Mouse (Mus musculus): ENCODE measurements at regions not wholly inside any gene's neighbourhood (a gene's known extent, or its start where the extent isn't known, plus 50 kb on each side); places are given as distances from the start of the nearest gene placed in this dataset.

- H3K9ac ChIP-seq (ENCODE audit: low read depth, low read length) = no peak overlapping the region
- ATAC-seq (ENCODE audit: low read depth) (no peak), DNase-seq (ENCODE audit: low spot score) (no peak)
- 0 out of 2 replicates have a peak, but pooled peaks cover 11% of the 10 kb centered on the region for H3K4me1 ChIP-seq (ENCODE audit: control insufficient read depth, insufficient read depth, low read length)
- no peak overlapping the region for H3K4me2 ChIP-seq (ENCODE audit: low read depth, low read length)
- WGBS = 36% methylated on average over 2 of the region's 2 CpGs
- no peak overlapping the region for H3K4me3 ChIP-seq (ENCODE audit: low read depth, low read length)
- no peaks in the 10 kb centered on the region for H3K9me3 ChIP-seq (ENCODE audit: control insufficient read depth, low read length)
- H3K36me3 ChIP-seq (ENCODE audit: control insufficient read depth, insufficient read depth, low read length) = no peaks in the 10 kb centered on the region
- H3K27ac ChIP-seq (replicated peaks; ENCODE audit: low read depth, low read length) = no peak overlapping the region
- no peaks in the 10 kb centered on the region for H3K27me3 ChIP-seq (replicated peaks; ENCODE audit: control insufficient read depth, insufficient read depth, low read length)
Measured at GRCm38 (mm10) chr4:87657855-87658254, 375.3 kb downstream of the Mllt3 start.

GRCm38 (mm10) chr4:87653440-87654165 lies 379.6 kb downstream of the Mllt3 start:
- Histone ChIP-seq H3K4me1 (ENCODE audit: control insufficient read depth, insufficient read depth, low read length) (0 out of 2 replicates have a peak, but pooled peaks cover 8% of the 10 kb centered on the region), H3K27me3 (replicated peaks; ENCODE audit: control insufficient read depth, insufficient read depth, low read length) (no peaks in the 10 kb centered on the region), H3K27ac (replicated peaks; ENCODE audit: low read depth, low read length) (no peak overlapping the region), H3K9me3 (ENCODE audit: control insufficient read depth, low read length) (no peaks in the 10 kb centered on the region), H3K36me3 (ENCODE audit: control insufficient read depth, insufficient read depth, low read length) (no peaks in the 10 kb centered on the region), H3K4me2 (ENCODE audit: low read depth, low read length) (no peak overlapping the region), H3K4me3 (ENCODE audit: low read depth, low read length) (no peak overlapping the region), H3K9ac (ENCODE audit: low read depth, low read length) (no peak overlapping the region)
- DNase-seq (ENCODE audit: low spot score) = no peak
- WGBS = 68% methylated on average over 5 of the region's 5 CpGs
- ATAC-seq (ENCODE audit: low read depth) = no peak

- H3K36me3 ChIP-seq (ENCODE audit: control insufficient read depth, insufficient read depth, low read length) = no peaks in the 10 kb centered on the region
- ATAC-seq (ENCODE audit: low read depth) (no peak), DNase-seq (ENCODE audit: low spot score) (no peak)
- H3K9ac ChIP-seq (ENCODE audit: low read depth, low read length) = no peak overlapping the region
- no peaks in the 10 kb centered on the region for H3K27me3 ChIP-seq (replicated peaks; ENCODE audit: control insufficient read depth, insufficient read depth, low read length)
- WGBS = 79% methylated on average over 8 of the region's 8 CpGs
- H3K9me3 ChIP-seq (ENCODE audit: control insufficient read depth, low read length) = no peaks in the 10 kb centered on the region
- no peak overlapping the region for H3K4me2 ChIP-seq (ENCODE audit: low read depth, low read length)
- no peak overlapping the region for H3K4me3 ChIP-seq (ENCODE audit: low read depth, low read length)
- peaks cover 7% of the 10 kb centered on the region for H3K4me1 ChIP-seq (ENCODE audit: control insufficient read depth, insufficient read depth, low read length)
- no peak overlapping the region for H3K27ac ChIP-seq (replicated peaks; ENCODE audit: low read depth, low read length)
Measured at GRCm38 (mm10) chr4:87652314-87652934, 380.7 kb downstream of the Mllt3 start.

DNA sequence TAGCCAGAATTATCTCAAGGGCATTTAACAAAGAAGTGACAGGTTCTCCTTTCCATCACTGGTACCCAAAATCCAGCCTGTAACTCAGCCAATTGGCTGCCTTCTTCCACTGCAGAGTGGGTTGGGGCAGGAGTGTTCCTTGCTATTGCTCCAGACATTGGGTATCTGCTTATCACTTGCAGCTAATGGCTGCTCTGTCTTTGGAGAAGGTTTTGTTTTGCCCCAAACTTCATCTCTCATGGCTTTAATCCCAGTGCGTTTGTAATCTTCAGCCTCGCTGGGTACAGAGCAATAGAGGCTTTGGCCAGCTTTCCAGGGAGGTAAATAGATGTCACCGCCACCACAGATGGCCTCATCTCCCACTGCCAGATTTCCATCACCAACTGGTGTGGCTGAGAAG lies 381.9 kb downstream of the Mllt3 start:
- H3K36me3 ChIP-seq (ENCODE audit: control insufficient read depth, insufficient read depth, low read length) = no peaks in the 10 kb centered on the region
- no peak overlapping the region for H3K4me2 ChIP-seq (ENCODE audit: low read depth, low read length)
- H3K27ac ChIP-seq (replicated peaks; ENCODE audit: low read depth, low read length) = no peak overlapping the region
- 69% methylated on average over 3 of the region's 3 CpGs for WGBS
- H3K9me3 ChIP-seq (ENCODE audit: control insufficient read depth, low read length) = no peaks in the 10 kb centered on the region
- H3K27me3 ChIP-seq (replicated peaks; ENCODE audit: control insufficient read depth, insufficient read depth, low read length) = no peaks in the 10 kb centered on the region
- H3K4me1 ChIP-seq (ENCODE audit: control insufficient read depth, insufficient read depth, low read length) = peaks cover 7% of the 10 kb centered on the region
- no peak overlapping the region for H3K4me3 ChIP-seq (ENCODE audit: low read depth, low read length)
- H3K9ac ChIP-seq (ENCODE audit: low read depth, low read length) = no peak overlapping the region
- ATAC-seq (ENCODE audit: low read depth) (no peak), DNase-seq (ENCODE audit: low spot score) (no peak)

GRCm38 (mm10) chr4:87650837-87651236 lies 382.3 kb downstream of the Mllt3 start:
- peak; percentile 51 for DNase-seq (ENCODE audit: low spot score)

DNA sequence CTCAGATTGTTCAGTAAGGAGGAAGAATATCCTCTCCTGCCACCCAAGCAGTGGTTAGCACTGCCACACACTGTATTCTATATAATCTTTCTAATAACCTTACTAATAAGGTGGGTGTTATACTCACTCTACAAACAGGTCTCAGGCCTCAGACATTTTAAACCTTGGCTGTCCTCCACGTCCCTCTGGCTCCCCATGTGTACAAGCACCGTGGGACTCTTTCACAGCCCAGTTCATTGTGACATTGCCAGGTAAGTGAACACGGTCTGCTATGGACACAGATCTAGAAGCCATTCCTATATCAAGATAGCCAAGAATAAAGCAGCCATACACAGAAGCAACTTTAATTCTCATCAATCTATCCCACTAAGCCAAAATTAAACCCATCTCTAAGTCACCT lies 382.8 kb downstream of the Mllt3 start:
- Histone ChIP-seq H3K36me3 (ENCODE audit: control insufficient read depth, insufficient read depth, low read length) (no peaks in the 10 kb centered on the region), H3K27me3 (replicated peaks; ENCODE audit: control insufficient read depth, insufficient read depth, low read length) (no peaks in the 10 kb centered on the region), H3K9ac (ENCODE audit: low read depth, low read length) (no peak overlapping the region), H3K9me3 (ENCODE audit: control insufficient read depth, low read length) (no peaks in the 10 kb centered on the region), H3K4me3 (ENCODE audit: low read depth, low read length) (no peak overlapping the region), H3K4me2 (ENCODE audit: low read depth, low read length) (no peak overlapping the region), H3K4me1 (ENCODE audit: control insufficient read depth, insufficient read depth, low read length) (peaks cover 7% of the 10 kb centered on the region), H3K27ac (replicated peaks; ENCODE audit: low read depth, low read length) (no peak overlapping the region)
- 81% methylated on average over 3 of the region's 3 CpGs for WGBS
- ATAC-seq (ENCODE audit: low read depth) (no peak), DNase-seq (ENCODE audit: low spot score) (no peak)

More at GRCm38 (mm10) chr4:87650837-87651236, 382.3 kb downstream of the Mllt3 start:
- Histone ChIP-seq H3K27me3 (replicated peaks; ENCODE audit: control insufficient read depth, insufficient read depth, low read length) (no peaks in the 10 kb centered on the region), H3K4me1 (ENCODE audit: control insufficient read depth, insufficient read depth, low read length) (peaks cover 7% of the 10 kb centered on the region), H3K36me3 (ENCODE audit: control insufficient read depth, insufficient read depth, low read length) (no peaks in the 10 kb centered on the region), H3K4me2 (ENCODE audit: low read depth, low read length) (no peak overlapping the region), H3K9ac (ENCODE audit: low read depth, low read length) (no peak overlapping the region), H3K27ac (replicated peaks; ENCODE audit: low read depth, low read length) (no peak overlapping the region), H3K4me3 (ENCODE audit: low read depth, low read length) (no peak overlapping the region), H3K9me3 (ENCODE audit: control insufficient read depth, low read length) (no peaks in the 10 kb centered on the region)
- 34% methylated on average over 6 of the region's 6 CpGs for WGBS
- no peak for ATAC-seq (ENCODE audit: low read depth)

DNA sequence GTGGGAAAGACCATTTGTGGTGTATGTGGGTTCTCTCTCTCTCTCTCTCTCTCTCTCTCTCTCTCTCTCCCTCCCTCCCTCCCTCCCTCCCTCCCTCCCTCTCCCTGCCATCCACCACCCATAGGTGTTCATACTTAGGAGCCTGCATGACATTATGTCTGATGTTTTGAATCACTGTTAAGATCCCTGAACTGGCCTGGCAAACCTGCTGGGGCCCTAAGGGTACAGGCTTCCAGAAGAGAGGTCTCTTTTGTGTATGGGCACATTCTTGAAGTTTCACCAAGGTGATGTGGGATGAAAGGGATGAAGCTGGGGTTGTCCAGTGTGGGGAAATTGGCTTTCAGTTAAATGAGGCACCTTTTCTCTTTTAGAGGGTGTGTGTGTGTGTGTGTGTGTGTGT lies 384.2 kb downstream of the Mllt3 start:
- no peak overlapping the region for H3K4me3 ChIP-seq (ENCODE audit: low read depth, low read length)
- H3K4me2 ChIP-seq (ENCODE audit: low read depth, low read length) = peak overlapping the region; percentile 63
- H3K4me1 ChIP-seq (ENCODE audit: control insufficient read depth, insufficient read depth, low read length) = peaks cover 7% of the 10 kb centered on the region
- no peak overlapping the region for H3K27ac ChIP-seq (replicated peaks; ENCODE audit: low read depth, low read length)
- H3K9ac ChIP-seq (ENCODE audit: low read depth, low read length) = no peak overlapping the region
- no peak for DNase-seq (ENCODE audit: low spot score)
- ATAC-seq (ENCODE audit: low read depth) = no peak
- no peaks in the 10 kb centered on the region for H3K36me3 ChIP-seq (ENCODE audit: control insufficient read depth, insufficient read depth, low read length)
- H3K9me3 ChIP-seq (ENCODE audit: control insufficient read depth, low read length) = no peaks in the 10 kb centered on the region
- H3K27me3 ChIP-seq (replicated peaks; ENCODE audit: control insufficient read depth, insufficient read depth, low read length) = no peaks in the 10 kb centered on the region

GRCm38 (mm10) chr4:87647932-87648911 lies 384.9 kb downstream of the Mllt3 start:
- Histone ChIP-seq H3K4me1 (ENCODE audit: control insufficient read depth, insufficient read depth, low read length) (peaks cover 7% of the 10 kb centered on the region), H3K9ac (ENCODE audit: low read depth, low read length) (peak overlapping the region; percentile 47), H3K36me3 (ENCODE audit: control insufficient read depth, insufficient read depth, low read length) (no peaks in the 10 kb centered on the region), H3K4me2 (ENCODE audit: low read depth, low read length) (peak overlapping the region; percentile 63), H3K9me3 (ENCODE audit: control insufficient read depth, low read length) (no peaks in the 10 kb centered on the region), H3K4me3 (ENCODE audit: low read depth, low read length) (peak overlapping the region; percentile 27), H3K27me3 (replicated peaks; ENCODE audit: control insufficient read depth, insufficient read depth, low read length) (no peaks in the 10 kb centered on the region), H3K27ac (replicated peaks; ENCODE audit: low read depth, low read length) (peak overlapping the region; percentile 44; the same call in 1 of the 2 replicates)
- DNase-seq (ENCODE audit: low spot score) = peak; percentile 86
- peak; percentile 91 for ATAC-seq (ENCODE audit: low read depth)
- WGBS = 5% methylated on average over 26 of the region's 26 CpGs
